Mouse (Mus musculus) E14TG2a.4 (cell line): Measurements from ENCODE around the gene Alyref2.

ENCODE experiments used
- CTCF ChIP-seq: conservative IDR thresholded peaks from 2 replicates; pipeline ENCODE4 v1.5.1; 2014; ENCODE audit warnings: low read length
- NANOG ChIP-seq: IDR thresholded peaks from 2 replicates; pipeline ENCODE4 v1.6.1; 2014; ENCODE audit warnings: borderline replicate concordance, low read length, mixed read lengths
- POU5F1 ChIP-seq: IDR thresholded peaks from 2 replicates; pipeline ENCODE4 v1.6.1; 2014; ENCODE audit warnings: low read length, borderline replicate concordance

- TF ChIP-seq CTCF (peak; percentile 69), POU5F1 (no peak), NANOG (no peak)
These were observed 10.0 kb downstream of the Alyref2 start for GRCm38 (mm10) chr1:171513234-171513633.
